Mouse (Mus musculus) forebrain, embryonic 11.5 days (tissue): ENCODE data around the gene Sh3rf3. TPM values are rescaled to one million over a fixed set of nuclear protein-coding genes. Genes with fewer than 3 reads are reported as not detected.

Source experiments
- ATAC-seq: fragments of 200-750 bp; cut with Nextera tagmentation; replicated peaks from 2 replicates; pipeline ENCODE4 v1.8.0; 2017; ENCODE audit warnings: moderate TSS enrichment; ENCODE audit not compliant: low FRiP score
- DNase-seq: peaks from one replicate; pipeline ENCODE4 v3.0.0-alpha.2; 2017; ENCODE audit warnings: low spot score
- H3K27ac ChIP-seq: fragments of 300-500 bp; sonication (generic); 2 replicates; pipeline ENCODE4 v1.5.1; 2014; ENCODE audit warnings: low read depth, low read length
- H3K27me3 ChIP-seq: fragments of 300-500 bp; sonication (generic); 2 replicates; pipeline ENCODE4 v1.6.1; 2014; ENCODE audit warnings: mild to moderate bottlenecking, low read length, mixed read lengths; ENCODE audit not compliant: control insufficient read depth, insufficient read depth
- H3K36me3 ChIP-seq: fragments of 300-500 bp; sonication (generic); 2 replicates; pipeline ENCODE4 v1.6.1; 2014; ENCODE audit warnings: mild to moderate bottlenecking, low read length, moderate library complexity, mixed read lengths; ENCODE audit not compliant: control insufficient read depth, insufficient read depth
- H3K4me1 ChIP-seq: fragments of 300-500 bp; sonication (generic); replicated peaks from 2 replicates; pipeline ENCODE4 v1.6.1; 2014; ENCODE audit warnings: low read length, mixed read lengths; ENCODE audit not compliant: control insufficient read depth, insufficient read depth
- H3K4me2 ChIP-seq: fragments of 300-500 bp; sonication (generic); 2 replicates; pipeline ENCODE4 v1.6.1; 2014; ENCODE audit warnings: low read depth, mild to moderate bottlenecking, low read length, moderate library complexity, mixed read lengths; ENCODE audit not compliant: severe bottlenecking
- H3K4me3 ChIP-seq: fragments of 300-500 bp; sonication (generic); 2 replicates; pipeline ENCODE4 v1.5.1; 2014; ENCODE audit warnings: low read depth, low read length
- H3K9ac ChIP-seq: fragments of 300-500 bp; sonication (generic); 2 replicates; pipeline ENCODE4 v1.6.1; 2014; ENCODE audit warnings: low read length
- H3K9me3 ChIP-seq: fragments of 300-500 bp; sonication (generic); 2 replicates; pipeline ENCODE4 v1.6.1; 2016; ENCODE audit warnings: low read length, mixed read lengths; ENCODE audit not compliant: control insufficient read depth
- WGBS: fragments of 180-500 bp; shearing (Covaris S2); extraction: QIAGEN DNeasy Blood & Tissue Kit; methylation state at CpG from one replicate; pipeline ENCODE4 v1.1.7; 2014; 5-methylcytosine and 5-hydroxymethylcytosine counted together
- polyA plus RNA-seq: library from polyadenylated mRNA; unstranded; fragments of >200 nt; fragmentation: Nextera tagmentation; extraction: Ambion mirVana; gene quantifications from 2 replicates; pipeline ENCODE4 v1.2.1, GENCODE M21; 2014

Sh3rf3 gene
- polyA plus RNA-seq, 1 experiment from 2014 or later, result 1.8 TPM

- Histone ChIP-seq H3K36me3 (no peaks in the 10 kb centered on the region), H3K27me3 (no peaks in the 10 kb centered on the region), H3K9ac (no peak overlapping the region), H3K4me3 (no peak overlapping the region), H3K4me2 (no peak overlapping the region), H3K27ac (no peak overlapping the region), H3K9me3 (no peaks in the 10 kb centered on the region), H3K4me1 (no peaks in the 10 kb centered on the region)
- DNase-seq (no peak), ATAC-seq (no peak)
- WGBS, result 87% methylated on average over 10 of the region's 10 CpGs
These were observed 337.9 kb downstream of the Sh3rf3 start for GRCm38 (mm10) chr10:59150938-59151657.

- no peaks in the 10 kb centered on the region for H3K36me3 ChIP-seq
- no peak for DNase-seq
- no peak overlapping the region for H3K27ac ChIP-seq
- H3K4me1 ChIP-seq, result no peaks in the 10 kb centered on the region
- H3K27me3 ChIP-seq, result no peaks in the 10 kb centered on the region
- no peak overlapping the region for H3K4me3 ChIP-seq
- WGBS, result 80% methylated on average over 5 of the region's 5 CpGs
- H3K9me3 ChIP-seq, result no peaks in the 10 kb centered on the region
- no peak overlapping the region for H3K4me2 ChIP-seq
- no peak overlapping the region for H3K9ac ChIP-seq
- no peak for ATAC-seq
These were observed 339.5 kb downstream of the Sh3rf3 start for GRCm38 (mm10) chr10:59152544-59153081.

GRCm38 (mm10) chr10:59158627-59159026 lies 345.5 kb downstream of the Sh3rf3 start:
- H3K36me3 ChIP-seq, result no peaks in the 10 kb centered on the region
- H3K4me3 ChIP-seq, result no peak overlapping the region
- no peaks in the 10 kb centered on the region for H3K4me1 ChIP-seq
- H3K27me3 ChIP-seq, result no peaks in the 10 kb centered on the region
- no peak overlapping the region for H3K4me2 ChIP-seq
- no peak overlapping the region for H3K27ac ChIP-seq
- WGBS, result 75% methylated on average over 3 of the region's 3 CpGs
- ATAC-seq, result no peak
- H3K9ac ChIP-seq, result no peak overlapping the region
- H3K9me3 ChIP-seq, result no peaks in the 10 kb centered on the region
- no peak for DNase-seq

GRCm38 (mm10) chr10:59162185-59162897 lies 349.2 kb downstream of the Sh3rf3 start:
- Histone ChIP-seq H3K4me2 (no peak overlapping the region), H3K4me1 (no peaks in the 10 kb centered on the region), H3K36me3 (no peaks in the 10 kb centered on the region), H3K9ac (no peak overlapping the region), H3K27ac (no peak overlapping the region), H3K27me3 (no peaks in the 10 kb centered on the region), H3K4me3 (no peak overlapping the region), H3K9me3 (no peaks in the 10 kb centered on the region)
- ATAC-seq (no peak), DNase-seq (no peak)
- 70% methylated on average over 4 of the region's 4 CpGs for WGBS

GRCm38 (mm10) chr10:59166104-59166944 lies 353.2 kb downstream of the Sh3rf3 start:
- no peaks in the 10 kb centered on the region for H3K27me3 ChIP-seq
- H3K9me3 ChIP-seq, result no peaks in the 10 kb centered on the region
- ATAC-seq, result peak; percentile 61; the same call in 1 of the 2 replicates
- WGBS, result 76% methylated on average over 14 of the region's 14 CpGs
- no peaks in the 10 kb centered on the region for H3K36me3 ChIP-seq
- H3K27ac ChIP-seq, result no peak overlapping the region
- H3K9ac ChIP-seq, result no peak overlapping the region
- no peak overlapping the region for H3K4me3 ChIP-seq
- no peak overlapping the region for H3K4me2 ChIP-seq
- H3K4me1 ChIP-seq, result no peaks in the 10 kb centered on the region
- no peak for DNase-seq

GRCm38 (mm10) chr10:59171042-59171441 lies 357.9 kb downstream of the Sh3rf3 start:
- Histone ChIP-seq H3K36me3 (no peaks in the 10 kb centered on the region; the same call in 1 of the 2 replicates), H3K27me3 (no peaks in the 10 kb centered on the region), H3K27ac (no peak overlapping the region), H3K9ac (no peak overlapping the region), H3K9me3 (no peaks in the 10 kb centered on the region), H3K4me3 (no peak overlapping the region), H3K4me2 (no peak overlapping the region), H3K4me1 (no peaks in the 10 kb centered on the region)
- DNase-seq, result no peak
- no peak for ATAC-seq
- WGBS, result 75% methylated on average over 3 of the region's 3 CpGs

GRCm38 (mm10) chr10:59172539-59172938 lies 359.4 kb downstream of the Sh3rf3 start:
- no peak overlapping the region for H3K4me2 ChIP-seq
- H3K27me3 ChIP-seq, result no peaks in the 10 kb centered on the region
- no peak overlapping the region for H3K4me3 ChIP-seq
- H3K9me3 ChIP-seq, result no peaks in the 10 kb centered on the region
- ATAC-seq (no peak), DNase-seq (no peak)
- no peaks in the 10 kb centered on the region for H3K4me1 ChIP-seq
- no peaks in the 10 kb centered on the region; the same call in 1 of the 2 replicates for H3K36me3 ChIP-seq
- 94% methylated on average over 1 of the region's 1 CpGs for WGBS
- H3K9ac ChIP-seq, result no peak overlapping the region
- H3K27ac ChIP-seq, result no peak overlapping the region

- Histone ChIP-seq H3K36me3 (no peaks in the 10 kb centered on the region; the same call in 1 of the 2 replicates), H3K27me3 (no peaks in the 10 kb centered on the region), H3K9ac (no peak overlapping the region), H3K4me1 (no peaks in the 10 kb centered on the region), H3K4me3 (no peak overlapping the region), H3K9me3 (no peaks in the 10 kb centered on the region), H3K27ac (no peak overlapping the region), H3K4me2 (no peak overlapping the region)
- no peak for ATAC-seq
- WGBS, result 96% methylated on average over 3 of the region's 3 CpGs
- DNase-seq, result no peak
These were observed 366.5 kb downstream of the Sh3rf3 start for GRCm38 (mm10) chr10:59179620-59180019.
